Mouse (Mus musculus) myocyte (in vitro differentiated cells): ENCODE measurements around the gene Kif22.

ENCODE experiments used
- POLR2AphosphoS2 ChIP-seq: IDR thresholded peaks from one replicate; pipeline ENCODE4 v1.6.1; 2011; ENCODE audit warnings: low read depth, control low read depth; ENCODE audit not compliant: insufficient read length
- USF1 ChIP-seq: IDR thresholded peaks from one replicate; pipeline ENCODE4 v1.6.1; 2011; ENCODE audit warnings: low read depth, mild to moderate bottlenecking, control low read depth, moderate library complexity

GRCm38 (mm10) chr7:126988816-126989215 is 53.5 kb downstream of the Kif22 start:
- TF ChIP-seq POLR2AphosphoS2 (no peak), USF1 (no peak)
